Mouse (Mus musculus) C2C12 (cell line): ENCODE measurements around the gene Ttc7.

Experiments used
- CEBPB ChIP-seq: IDR thresholded peaks from one replicate; pipeline ENCODE4 v1.6.1; 2011; ENCODE audit warnings: low read depth, mild to moderate bottlenecking, control low read depth, moderate library complexity
- CTCF ChIP-seq: IDR thresholded peaks from one replicate; pipeline ENCODE4 v1.5.1; 2011; ENCODE audit not compliant: control insufficient read depth, insufficient read depth, insufficient read length
- FOSL1 ChIP-seq: IDR thresholded peaks from one replicate; pipeline ENCODE4 v1.8.0; 2011; ENCODE audit warnings: mild to moderate bottlenecking, low read length; ENCODE audit not compliant: poor library complexity, insufficient read depth, severe bottlenecking
- MAX ChIP-seq: IDR thresholded peaks from one replicate; pipeline ENCODE4 v1.6.1; 2011; ENCODE audit warnings: mild to moderate bottlenecking, control low read depth
- MYOD1 ChIP-seq: IDR thresholded peaks from one replicate; pipeline ENCODE4 v1.6.1; 2011; ENCODE audit warnings: low read depth; ENCODE audit not compliant: control insufficient read depth, insufficient read length
- USF1 ChIP-seq: IDR thresholded peaks from one replicate; pipeline ENCODE4 v1.6.1; 2011; ENCODE audit warnings: low read depth, mild to moderate bottlenecking, control low read depth, moderate library complexity

GRCm38 (mm10) chr17:87391242-87391641 lies 108.6 kb downstream of the Ttc7 start:
- TF ChIP-seq CTCF (no peak), MYOD1 (no peak), USF1 (no peak), MAX (no peak), FOSL1 (no peak), CEBPB (no peak)
